Mouse (Mus musculus) bone marrow macrophage, adult 2 months (primary cell): ENCODE measurements at regions not wholly inside any gene's neighbourhood (a gene's known extent, or its start where the extent isn't known, plus 50 kb on each side); places are given as distances from the start of the nearest gene placed in this dataset.

Source experiments
- CTCF ChIP-seq: IDR thresholded peaks from 2 replicates; pipeline ENCODE4 v1.5.1; 2012; ENCODE audit warnings: low read depth, mild to moderate bottlenecking, low read length, moderate library complexity
- POLR2A ChIP-seq: IDR thresholded peaks from 2 replicates; pipeline ENCODE4 v1.6.1; 2012; ENCODE audit warnings: mild to moderate bottlenecking, low read depth, low read length, borderline replicate concordance

- no peak for TF ChIP-seq POLR2A
- TF ChIP-seq CTCF, result no peak
These were observed 273.8 kb upstream of the Maf start for GRCm38 (mm10) chr8:115981426-115981825.
